Mouse (Mus musculus): Measurements from ENCODE around the gene 1700018F24Rik. TPM values are rescaled to one million over a fixed set of nuclear protein-coding genes. Genes with fewer than 3 reads are reported as not detected.
"Not testable (repeated sequence)": the region's sequence is repeated elsewhere in the genome, so short reads cannot be mapped to it uniquely, and the experiment has no call there.

The 1700018F24Rik gene
- polyA plus RNA-seq, 1 experiment, result 143 TPM

GRCm38 (mm10) chr5:145032391-145032790 is 10.4 kb upstream of the 1700018F24Rik start, which contains the start of gene Gm4871:
Gm4871 (minus strand) TSS chr5:145032754.
- H3K27ac ChIP-seq (ENCODE audit: control insufficient read depth, insufficient read depth, low read depth, low read length), result 0 out of 2 replicates have a peak within 1 kb of the TSS, but pooled peaks have one; percentile 8
- H3K4me3 ChIP-seq (ENCODE audit: control insufficient read depth, low read depth, low read length), result peak within 1 kb of the TSS; percentile 82
- H3K36me3 ChIP-seq (ENCODE audit: control insufficient read depth, insufficient read depth, low read length); H3K4me1 ChIP-seq (ENCODE audit: control insufficient read depth, insufficient read depth, low read length); H3K27me3 ChIP-seq (ENCODE audit: control insufficient read depth, insufficient read depth, low read length): not testable (repeated sequence)

GRCm38 (mm10) chr5:145041628-145042027 is 1.2 kb upstream of the 1700018F24Rik start:
- H3K4me1 ChIP-seq (ENCODE audit: control insufficient read depth, insufficient read depth, low read length), result no peaks in the 10 kb centered on the region
- TF ChIP-seq CTCF (IDR thresholded peaks at IDR 0.05; ENCODE audit: control insufficient read depth, insufficient read depth, insufficient replicate concordance, low read depth, low read length) (no peak), POLR2A (IDR thresholded peaks at IDR 0.05; ENCODE audit: control insufficient read depth, low read depth, low read length) (no peak)
- H3K27ac ChIP-seq (ENCODE audit: control insufficient read depth, insufficient read depth, low read depth, low read length), result no peak overlapping the region
- H3K36me3 ChIP-seq (ENCODE audit: control insufficient read depth, insufficient read depth, low read length), result no peaks in the 10 kb centered on the region
- H3K4me3 ChIP-seq (ENCODE audit: control insufficient read depth, low read depth, low read length), result no peak overlapping the region
- no peaks in the 10 kb centered on the region for H3K27me3 ChIP-seq (ENCODE audit: control insufficient read depth, insufficient read depth, low read length)

GRCm38 (mm10) chr5:145054187-145054586 is 11.4 kb downstream of the 1700018F24Rik start:
- H3K27me3 ChIP-seq (ENCODE audit: control insufficient read depth, insufficient read depth, low read length); H3K4me3 ChIP-seq (ENCODE audit: control insufficient read depth, low read depth, low read length); H3K4me1 ChIP-seq (ENCODE audit: control insufficient read depth, insufficient read depth, low read length); H3K27ac ChIP-seq (ENCODE audit: control insufficient read depth, insufficient read depth, low read depth, low read length); H3K36me3 ChIP-seq (ENCODE audit: control insufficient read depth, insufficient read depth, low read length): not testable (repeated sequence)

- no peak overlapping the region for H3K27ac ChIP-seq (ENCODE audit: control insufficient read depth, insufficient read depth, low read depth, low read length)
- H3K4me3 ChIP-seq (ENCODE audit: control insufficient read depth, low read depth, low read length), result no peak overlapping the region
- no peaks in the 10 kb centered on the region for H3K27me3 ChIP-seq (ENCODE audit: control insufficient read depth, insufficient read depth, low read length)
- H3K4me1 ChIP-seq (ENCODE audit: control insufficient read depth, insufficient read depth, low read length), result peaks cover 2% of the 10 kb centered on the region
- TF ChIP-seq POLR2A (IDR thresholded peaks at IDR 0.05; ENCODE audit: control insufficient read depth, low read depth, low read length) (no peak), CTCF (IDR thresholded peaks at IDR 0.05; ENCODE audit: control insufficient read depth, insufficient read depth, insufficient replicate concordance, low read depth, low read length) (no peak)
- H3K36me3 ChIP-seq (ENCODE audit: control insufficient read depth, insufficient read depth, low read length), result no peaks in the 10 kb centered on the region
These were observed 15.1 kb downstream of the 1700018F24Rik start for GRCm38 (mm10) chr5:145057907-145058306.

GRCm38 (mm10) chr5:145058722-145059121 is 15.9 kb downstream of the 1700018F24Rik start:
- H3K4me3 ChIP-seq (ENCODE audit: control insufficient read depth, low read depth, low read length), result no peak overlapping the region
- H3K27ac ChIP-seq (ENCODE audit: control insufficient read depth, insufficient read depth, low read depth, low read length), result no peak overlapping the region
- peaks cover 2% of the 10 kb centered on the region for H3K4me1 ChIP-seq (ENCODE audit: control insufficient read depth, insufficient read depth, low read length)
- TF ChIP-seq POLR2A (IDR thresholded peaks at IDR 0.05; ENCODE audit: control insufficient read depth, low read depth, low read length), result no peak
- TF ChIP-seq CTCF (IDR thresholded peaks at IDR 0.05; ENCODE audit: control insufficient read depth, insufficient read depth, insufficient replicate concordance, low read depth, low read length), result no peak
- no peaks in the 10 kb centered on the region for H3K36me3 ChIP-seq (ENCODE audit: control insufficient read depth, insufficient read depth, low read length)
- H3K27me3 ChIP-seq (ENCODE audit: control insufficient read depth, insufficient read depth, low read length), result no peaks in the 10 kb centered on the region

GRCm38 (mm10) chr5:145059524-145059923 is 16.7 kb downstream of the 1700018F24Rik start:
- no peaks in the 10 kb centered on the region for H3K27me3 ChIP-seq (ENCODE audit: control insufficient read depth, insufficient read depth, low read length)
- no peak overlapping the region for H3K27ac ChIP-seq (ENCODE audit: control insufficient read depth, insufficient read depth, low read depth, low read length)
- TF ChIP-seq CTCF (IDR thresholded peaks at IDR 0.05; ENCODE audit: control insufficient read depth, insufficient read depth, insufficient replicate concordance, low read depth, low read length) (no peak), POLR2A (IDR thresholded peaks at IDR 0.05; ENCODE audit: control insufficient read depth, low read depth, low read length) (no peak)
- H3K36me3 ChIP-seq (ENCODE audit: control insufficient read depth, insufficient read depth, low read length), result no peaks in the 10 kb centered on the region
- no peak overlapping the region for H3K4me3 ChIP-seq (ENCODE audit: control insufficient read depth, low read depth, low read length)
- H3K4me1 ChIP-seq (ENCODE audit: control insufficient read depth, insufficient read depth, low read length), result peaks cover 2% of the 10 kb centered on the region

GRCm38 (mm10) chr5:145064765-145065340 is 22.1 kb downstream of the 1700018F24Rik start:
- H3K4me1 ChIP-seq (ENCODE audit: control insufficient read depth, insufficient read depth, low read length), result no peaks in the 10 kb centered on the region
- no peak overlapping the region for H3K27ac ChIP-seq (ENCODE audit: control insufficient read depth, insufficient read depth, low read depth, low read length)
- no peaks in the 10 kb centered on the region for H3K27me3 ChIP-seq (ENCODE audit: control insufficient read depth, insufficient read depth, low read length)
- no peak overlapping the region for H3K4me3 ChIP-seq (ENCODE audit: control insufficient read depth, low read depth, low read length)
- no peaks in the 10 kb centered on the region for H3K36me3 ChIP-seq (ENCODE audit: control insufficient read depth, insufficient read depth, low read length)
- TF ChIP-seq CTCF (IDR thresholded peaks at IDR 0.05; ENCODE audit: control insufficient read depth, insufficient read depth, insufficient replicate concordance, low read depth, low read length) (no peak), POLR2A (IDR thresholded peaks at IDR 0.05; ENCODE audit: control insufficient read depth, low read depth, low read length) (no peak)

GRCm38 (mm10) chr5:145068863-145069262 is 26.1 kb downstream of the 1700018F24Rik start:
- H3K27ac ChIP-seq (ENCODE audit: control insufficient read depth, insufficient read depth, low read depth, low read length), result no peak overlapping the region
- no peak overlapping the region for H3K4me3 ChIP-seq (ENCODE audit: control insufficient read depth, low read depth, low read length)
- no peaks in the 10 kb centered on the region for H3K36me3 ChIP-seq (ENCODE audit: control insufficient read depth, insufficient read depth, low read length)
- no peak for TF ChIP-seq CTCF (IDR thresholded peaks at IDR 0.05; ENCODE audit: control insufficient read depth, insufficient read depth, insufficient replicate concordance, low read depth, low read length)
- TF ChIP-seq POLR2A (IDR thresholded peaks at IDR 0.05; ENCODE audit: control insufficient read depth, low read depth, low read length), result no peak
- H3K27me3 ChIP-seq (ENCODE audit: control insufficient read depth, insufficient read depth, low read length), result no peaks in the 10 kb centered on the region
- no peaks in the 10 kb centered on the region for H3K4me1 ChIP-seq (ENCODE audit: control insufficient read depth, insufficient read depth, low read length)
